Mouse (Mus musculus) G1E (cell line): ENCODE measurements around the gene Pgk1.

ENCODE experiments used
- CTCF ChIP-seq: IDR thresholded peaks from 2 replicates; pipeline ENCODE4 v1.5.1; 2012; ENCODE audit warnings: low read depth, low read length, inconsistent platforms, mixed read lengths
- GATA1 ChIP-seq: IDR thresholded peaks from 2 replicates; pipeline ENCODE4 v1.6.1; 2012; ENCODE audit warnings: borderline replicate concordance, low read length, inconsistent platforms, mixed read lengths
- POLR2AphosphoS5 ChIP-seq: IDR thresholded peaks from 2 replicates; pipeline ENCODE4 v1.6.1; 2012; ENCODE audit warnings: low read depth, low read length, inconsistent platforms; ENCODE audit not compliant: insufficient replicate concordance
- TAL1 ChIP-seq: conservative IDR thresholded peaks from 2 replicates; pipeline ENCODE4 v1.6.1; 2012; ENCODE audit warnings: low read depth, low read length, inconsistent platforms, mixed read lengths

DNA sequence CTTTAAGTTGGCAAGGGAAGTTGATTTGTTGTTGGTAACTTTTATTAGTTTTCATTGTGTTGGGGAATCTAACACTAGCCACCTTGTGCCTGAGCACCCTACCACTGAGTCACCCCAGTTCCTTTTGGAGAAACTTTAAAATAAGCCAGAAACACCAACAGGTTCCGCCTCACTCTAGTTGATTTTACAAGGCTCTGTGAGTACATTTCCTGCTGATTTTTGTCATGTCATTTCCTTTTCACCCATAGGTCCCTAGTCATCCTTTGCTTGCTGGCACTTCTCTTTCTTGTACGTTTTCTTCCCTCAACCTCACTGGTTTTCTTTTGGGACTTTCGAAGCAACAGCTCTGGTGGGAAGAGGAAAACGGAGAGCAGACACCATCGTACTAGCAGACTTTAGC, 2.5 kb downstream of the Pgk1 start:
- TF ChIP-seq CTCF (no peak), GATA1 (no peak), TAL1 (no peak), POLR2AphosphoS5 (no peak)
